Mouse (Mus musculus) spleen, postnatal 0 days (tissue): ENCODE results near the gene Tmem101. TPM values are rescaled to one million over a fixed set of nuclear protein-coding genes. Genes with fewer than 3 reads are reported as not detected.

Source experiments
- polyA plus RNA-seq: library from polyadenylated mRNA; unstranded; fragments of >200 nt; fragmentation: Nextera tagmentation; extraction: Ambion mirVana; gene quantifications from 2 replicates; pipeline ENCODE4 v1.2.1, GENCODE M21; 2015

The Tmem101 gene
- polyA plus RNA-seq: 10.9 and 12.3 TPM in 2 replicates

GRCm38 (mm10) chr11:102156039-102156785, at the start of gene Tmem101:
Gene Tmem101 (minus strand): TSS chr11:102156404.

DNA sequence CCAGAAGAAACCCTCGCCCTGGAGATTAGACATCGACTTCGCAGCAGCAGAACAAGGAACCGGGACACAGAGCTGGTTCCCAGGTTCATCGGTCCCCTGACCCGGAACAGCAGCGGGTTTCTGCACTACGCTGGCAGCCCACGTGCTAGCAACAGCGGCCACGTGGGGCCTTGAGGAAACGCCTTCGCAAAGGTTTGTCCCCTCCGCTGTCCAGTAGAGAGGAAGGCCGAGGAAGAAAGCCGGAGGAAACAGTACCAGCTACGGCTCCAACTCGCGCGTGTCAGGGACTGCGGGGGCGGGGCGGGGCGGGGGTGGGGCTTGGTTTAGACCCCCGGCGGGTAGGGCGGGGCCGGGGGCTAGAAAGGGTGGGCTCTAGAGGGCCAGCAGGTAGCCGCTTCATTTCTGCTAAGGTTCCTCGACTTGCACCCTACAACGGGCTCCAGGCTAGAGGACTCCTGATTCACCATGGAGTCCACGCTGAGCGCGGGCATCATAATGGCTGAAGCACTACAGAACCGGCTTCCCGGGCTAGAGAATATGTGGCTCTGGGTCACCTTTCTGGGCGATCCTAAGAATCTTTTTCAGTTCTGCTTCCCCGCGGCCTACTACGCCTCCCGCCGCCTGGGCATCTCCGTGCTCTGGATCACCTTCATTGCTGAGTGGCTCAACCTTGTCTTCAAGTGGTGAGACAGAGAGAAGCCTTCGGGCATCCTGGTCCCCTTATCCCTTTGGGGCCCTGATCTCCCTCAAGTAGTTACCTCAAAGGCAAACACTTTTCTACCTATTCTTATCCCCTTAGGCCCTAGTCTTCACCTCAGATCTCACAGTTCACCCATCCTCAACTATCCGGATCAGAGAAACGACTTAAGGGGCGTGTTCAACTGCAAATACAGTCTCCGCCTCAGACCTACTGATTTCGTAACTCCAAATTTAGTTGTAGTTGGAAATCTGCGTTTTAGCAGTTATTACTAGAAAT, 33.5 kb upstream of the Tmem101 start, which contains the start of gene G6pc3:
Gene G6pc3, plus strand, starts transcription at position 160 of the 976 bp plus-strand sequence.

DNA sequence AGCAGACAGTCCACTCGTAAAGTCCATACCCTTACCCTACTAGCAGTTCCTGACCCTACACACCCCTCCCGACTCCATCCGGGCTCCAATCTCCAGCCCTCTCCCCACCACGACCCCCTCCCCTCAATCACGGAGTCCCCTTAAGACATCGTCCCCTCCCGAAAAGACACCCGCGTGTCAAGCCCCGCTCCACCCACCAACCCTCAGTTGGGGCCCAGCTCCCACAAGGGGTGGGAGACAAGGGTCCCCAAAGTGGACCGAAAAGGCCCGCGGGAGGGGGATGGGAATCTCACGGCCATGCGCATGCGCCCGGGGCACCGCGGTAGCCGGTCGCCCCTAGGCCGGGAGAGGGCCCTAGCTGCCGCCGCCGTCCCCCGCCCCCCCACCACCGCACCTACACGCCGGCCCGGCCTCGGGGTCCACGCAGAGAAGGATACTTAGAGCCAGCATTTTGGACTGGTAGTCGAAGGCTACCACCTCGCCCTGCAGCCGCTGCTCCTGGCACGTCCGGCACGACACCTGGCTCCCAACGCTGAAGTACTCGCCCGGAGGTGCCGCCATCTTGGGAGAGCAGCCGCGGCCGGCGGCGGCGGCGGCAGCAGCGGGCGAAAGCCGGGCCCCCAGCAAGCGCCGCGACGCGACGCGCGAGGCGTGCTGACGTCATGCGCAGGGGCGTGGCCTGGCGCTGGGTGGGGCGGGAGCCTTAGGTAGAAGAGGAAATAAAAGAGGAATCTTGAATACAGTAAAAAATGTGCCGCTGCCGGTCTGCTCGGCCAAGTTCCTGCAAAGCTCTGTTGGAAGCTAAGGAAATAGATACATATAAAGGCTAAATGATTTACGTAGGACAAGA, 28.7 kb upstream of the Tmem101 start, which contains the start of gene Lsm12:
Gene Lsm12, minus strand, starts transcription at position 651 of the 850 bp plus-strand sequence.

GRCm38 (mm10) chr11:102145471-102146001, 10.7 kb downstream of the Tmem101 start, which contains the start of gene Nags:
Gene Nags (plus strand): TSS chr11:102145513.

GRCm38 (mm10) chr11:102107732-102108131, 48.5 kb downstream of the Tmem101 start, which contains the start of gene Pyy:
Gene Pyy (minus strand): TSS chr11:102107832.

Other genes with a start within 250 kb of the Tmem101 start
- gene Sost, start 189.4 kb downstream of the Tmem101 start, polyA plus RNA-seq: 0.06 TPM in 1 of 2 replicates, not detected in the other
- not detected in 2 replicates for gene Cfap97d1, start 172.1 kb downstream of the Tmem101 start, polyA plus RNA-seq
- gene Dusp3, start 169.4 kb downstream of the Tmem101 start, polyA plus RNA-seq: 11.4 and 14.5 TPM in 2 replicates
- 1.3 and 1.5 TPM in 2 replicates for gene Mpp3, start 127.9 kb downstream of the Tmem101 start, polyA plus RNA-seq
- 1.8 and 2.2 TPM in 2 replicates for gene Cd300lg, start 114.9 kb downstream of the Tmem101 start, polyA plus RNA-seq
- gene Mpp2, start 67.9 kb downstream of the Tmem101 start, polyA plus RNA-seq: 7.9 and 9.7 TPM in 2 replicates
- 0.72 TPM in 1 of 2 replicates, not detected in the other for gene Ppy, start 55.1 kb downstream of the Tmem101 start, polyA plus RNA-seq
- gene Pyy, start 48.6 kb downstream of the Tmem101 start, polyA plus RNA-seq: 1.3 and 3.6 TPM in 2 replicates
- gene Nags, start 10.9 kb downstream of the Tmem101 start, polyA plus RNA-seq: 3.7 TPM in 2 replicates
- gene Lsm12, start 28.9 kb upstream of the Tmem101 start, polyA plus RNA-seq: 83.8 and 86.1 TPM in 2 replicates
- gene G6pc3, start 33.2 kb upstream of the Tmem101 start, polyA plus RNA-seq: 17.9 and 21.1 TPM in 2 replicates
- 21.8 and 29.1 TPM in 2 replicates for gene Hdac5, start 73.8 kb upstream of the Tmem101 start, polyA plus RNA-seq
- gene BC030867, start 92.5 kb upstream of the Tmem101 start, polyA plus RNA-seq: 13.6 and 14.9 TPM in 2 replicates
- 0.07 and 0.11 TPM in 2 replicates for gene Asb16, start 112.3 kb upstream of the Tmem101 start, polyA plus RNA-seq
- gene Tmub2, start 128.5 kb upstream of the Tmem101 start, polyA plus RNA-seq: 33.5 and 36.0 TPM in 2 replicates
- 8.5 and 9.3 TPM in 2 replicates for gene Atxn7l3, start 140.2 kb upstream of the Tmem101 start, polyA plus RNA-seq
- gene Ubtf, start 163.3 kb upstream of the Tmem101 start, polyA plus RNA-seq: 67.7 and 68.5 TPM in 2 replicates
- gene Slc4a1, start 209.8 kb upstream of the Tmem101 start, polyA plus RNA-seq: 509 and 579 TPM in 2 replicates
- 2.0 and 2.6 TPM in 2 replicates for gene Rundc3a, start 237.0 kb upstream of the Tmem101 start, polyA plus RNA-seq